Mouse (Mus musculus) spleen, adult 2 months (tissue): ENCODE results near the gene Drg1. TPM values are rescaled to one million over a fixed set of nuclear protein-coding genes. Genes with fewer than 3 reads are reported as not detected.
A peak's percentile ranks its signal among the peaks of the same experiment; 100 is the strongest.

ENCODE experiments used
- DNase-seq, 2 experiments: peaks; one replicate each; pipeline versions ENCODE4 v3.0.0 to v3.0.0-alpha.2; 2012 to 2021; ENCODE audit warnings: low spot score in 2 of 2, low read depth in 1 of 2
- H3K27ac ChIP-seq: fragments of 200-500 bp; 2 replicates; pipeline ENCODE4 v1.5.1; 2012; ENCODE audit warnings: low read length, inconsistent platforms; ENCODE audit not compliant: insufficient read depth
- H3K27me3 ChIP-seq: fragments of 200-500 bp; 2 replicates; pipeline ENCODE4 v1.6.1; 2012; ENCODE audit warnings: mild to moderate bottlenecking, moderate library complexity, low read length, inconsistent platforms; ENCODE audit not compliant: control insufficient read depth, insufficient read depth
- H3K36me3 ChIP-seq: fragments of 200-500 bp; 2 replicates; pipeline ENCODE4 v1.6.1; 2012; ENCODE audit warnings: mild to moderate bottlenecking, low read length, inconsistent platforms; ENCODE audit not compliant: control insufficient read depth, insufficient read depth
- H3K4me1 ChIP-seq: fragments of 200-500 bp; 2 replicates; pipeline ENCODE4 v1.6.1; 2011; ENCODE audit warnings: inconsistent platforms; ENCODE audit not compliant: control insufficient read depth, insufficient read depth, insufficient read length
- H3K4me3 ChIP-seq: fragments of 200-500 bp; 2 replicates; pipeline ENCODE4 v1.5.1; 2011; ENCODE audit warnings: mild to moderate bottlenecking, inconsistent platforms; ENCODE audit not compliant: insufficient read depth, insufficient read length; ENCODE audit errors: extremely low read depth
- CTCF ChIP-seq: fragments of 200-500 bp; IDR thresholded peaks from 2 replicates; pipeline ENCODE4 v1.5.1; 2011; ENCODE audit warnings: mild to moderate bottlenecking, inconsistent platforms; ENCODE audit not compliant: insufficient read depth, insufficient read length, insufficient replicate concordance; ENCODE audit errors: extremely low read depth
- POLR2A ChIP-seq: fragments of 200-500 bp; IDR thresholded peaks from 2 replicates; pipeline ENCODE4 v1.6.1; 2011; ENCODE audit warnings: low read depth, low read length, inconsistent platforms
- WGBS: fragments of 180-500 bp; shearing (Covaris S2); methylation state at CpG from one replicate; pipeline ENCODE4 v1.1.7; 2018; 5-methylcytosine and 5-hydroxymethylcytosine counted together
- polyA plus RNA-seq: library from polyadenylated mRNA; depleted of rRNA; stranded (reverse); fragments of >200 nt; gene quantifications from 2 replicates; pipeline ENCODE4 v1.2.3, GENCODE M21; 2012

Gene Drg1
- polyA plus RNA-seq, 1 experiment, result 11.1 TPM

GRCm38 (mm10) chr11:3289803-3290639, 23.8 kb upstream of the Drg1 start:
- H3K27ac ChIP-seq, result peak overlapping the region; percentile 99
- DNase-seq, result peak; percentile 69 to 73
- H3K36me3 ChIP-seq, result peaks cover 13% of the 10 kb centered on the region
- TF ChIP-seq POLR2A, result no peak
- TF ChIP-seq CTCF, result peak; percentile 74; the same call in 1 of the 2 replicates
- peaks cover 11% of the 10 kb centered on the region; the same call in 1 of the 2 replicates for H3K4me1 ChIP-seq
- no peaks in the 10 kb centered on the region for H3K27me3 ChIP-seq
- peak overlapping the region; percentile 96 for H3K4me3 ChIP-seq
- under 1% methylated on average over 89 of the region's 92 CpGs for WGBS

GRCm38 (mm10) chr11:3289302-3289802, 23.1 kb upstream of the Drg1 start:
- peak in 1 of 2 experiments; percentile 66 for DNase-seq
- no peaks in the 10 kb centered on the region for H3K27me3 ChIP-seq
- peaks cover 10% of the 10 kb centered on the region for H3K36me3 ChIP-seq
- TF ChIP-seq CTCF (no peak), POLR2A (no peak)
- peak overlapping the region; percentile 96 for H3K4me3 ChIP-seq
- peaks cover 11% of the 10 kb centered on the region; the same call in 1 of the 2 replicates for H3K4me1 ChIP-seq
- WGBS, result under 1% methylated on average over 37 of the region's 40 CpGs
- peak overlapping the region; percentile 99 for H3K27ac ChIP-seq

- TF ChIP-seq CTCF (no peak), POLR2A (no peak)
- Histone ChIP-seq H3K4me1 (peaks cover 11% of the 10 kb centered on the region; the same call in 1 of the 2 replicates), H3K27ac (peak within 1 kb of the TSS; percentile 99), H3K36me3 (peaks cover 5% of the 10 kb centered on the region), H3K4me3 (peak within 1 kb of the TSS; percentile 96), H3K27me3 (no peaks in the 10 kb centered on the region)
- WGBS, result 1% methylated on average over 41 of the region's 41 CpGs
- peak in 1 of 2 experiments; percentile 30 for DNase-seq
Measured at GRCm38 (mm10) chr11:3288521-3289301, 22.5 kb upstream of the Drg1 start, which contains the start of gene Patz1. Patz1 (plus strand) TSS chr11:3288874.

- H3K27ac ChIP-seq, result no peak overlapping the region
- H3K4me3 ChIP-seq, result no peak overlapping the region
Measured at GRCm38 (mm10) chr11:3287921-3288320, 21.7 kb upstream of the Drg1 start.

DNA sequence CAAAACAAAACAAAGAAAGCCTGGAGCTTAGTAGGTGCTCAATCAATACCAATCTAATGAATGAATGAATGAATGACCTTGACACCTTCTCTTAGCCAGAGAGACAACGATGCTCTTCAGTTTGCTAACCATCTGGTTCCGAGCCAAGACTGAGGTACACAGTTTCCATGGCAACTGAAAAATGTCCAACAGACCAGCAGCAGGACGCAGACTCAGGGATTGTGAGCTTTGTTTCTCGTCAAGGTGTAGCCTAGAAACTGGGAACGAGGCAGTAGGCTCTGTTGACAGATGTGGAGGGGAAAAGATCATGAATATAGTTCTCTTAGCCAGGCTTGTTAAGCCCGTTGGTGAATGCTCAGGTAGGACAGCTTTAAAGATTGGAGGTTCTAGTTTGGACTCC, 20.9 kb upstream of the Drg1 start:
- no peak overlapping the region for H3K4me3 ChIP-seq
- 82% methylated on average over 6 of the region's 6 CpGs for WGBS
- no peaks in the 10 kb centered on the region for H3K36me3 ChIP-seq
- no peak for DNase-seq
- no peaks in the 10 kb centered on the region; the same call in 1 of the 2 replicates for H3K4me1 ChIP-seq
- no peaks in the 10 kb centered on the region for H3K27me3 ChIP-seq
- no peak overlapping the region for H3K27ac ChIP-seq
- TF ChIP-seq CTCF (no peak), POLR2A (no peak)

More at GRCm38 (mm10) chr11:3287921-3288320, 21.7 kb upstream of the Drg1 start:
- DNase-seq, result no peak
- Histone ChIP-seq H3K4me1 (peaks cover 4% of the 10 kb centered on the region; the same call in 1 of the 2 replicates), H3K27me3 (no peaks in the 10 kb centered on the region), H3K36me3 (no peaks in the 10 kb centered on the region)
- WGBS, result 71% methylated on average over 5 of the region's 5 CpGs
- TF ChIP-seq CTCF, result no peak
- no peak for TF ChIP-seq POLR2A

GRCm38 (mm10) chr11:3285940-3286339, 19.7 kb upstream of the Drg1 start:
- H3K4me3 ChIP-seq, result no peak overlapping the region
- H3K36me3 ChIP-seq, result no peaks in the 10 kb centered on the region
- TF ChIP-seq POLR2A (no peak), CTCF (no peak)
- H3K27me3 ChIP-seq, result no peaks in the 10 kb centered on the region
- DNase-seq, result no peak
- H3K27ac ChIP-seq, result no peak overlapping the region
- WGBS, result 63% methylated on average over 3 of the region's 3 CpGs
- no peaks in the 10 kb centered on the region; the same call in 1 of the 2 replicates for H3K4me1 ChIP-seq
